ENCODE assay signal across 8 mouse cellular contexts in the genomic region with DNA sequence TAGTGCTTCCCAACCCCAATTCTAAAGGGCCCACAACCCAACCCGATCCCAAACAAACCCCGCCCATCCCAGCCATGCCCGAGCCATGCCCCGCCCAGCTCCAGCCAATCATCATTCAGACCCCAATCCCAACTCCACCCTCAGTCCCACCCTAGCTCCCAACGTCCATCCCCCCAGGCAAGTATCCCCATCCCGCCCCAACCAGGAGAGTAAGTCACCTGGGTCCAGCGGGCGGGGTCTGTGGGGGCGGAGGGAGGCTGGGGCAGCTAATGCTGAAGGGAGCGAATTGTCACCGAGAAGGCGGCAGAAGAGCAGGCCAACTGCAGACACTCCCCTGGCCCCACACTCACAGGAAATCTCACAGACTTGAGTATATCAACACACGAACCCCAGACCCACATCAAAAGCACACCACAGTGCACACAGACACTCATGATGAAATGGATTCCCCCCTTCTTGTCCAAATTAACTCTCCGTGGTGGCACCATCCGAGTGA. TPM values are rescaled to one million over a fixed set of nuclear protein-coding genes. Genes with fewer than 3 reads are reported as not detected.
DNase-seq lines count a peak whose midpoint lies in the region; ATAC-seq and TF ChIP-seq lines count a peak whose summit lies in the region.

No protein-coding gene starts in this region.

- no peaks in the 10 kb centered on the region for H3K36me3 ChIP-seq in limb, embryonic 15.5 days
- no peaks in the 10 kb centered on the region for H3K36me3 ChIP-seq in neural tube, embryonic 12.5 days

- ATAC-seq in limb, embryonic 15.5 days (ENCODE audit: insufficient number of reproducible peaks, low FRiP score, low TSS enrichment, low read depth), result 0 out of 2 replicates have a peak, but pooled peaks have one; percentile 42
- no peak for ATAC-seq in neural tube, embryonic 12.5 days (ENCODE audit: low FRiP score, low read depth)

- H3K4me1 ChIP-seq in lung, adult 2 months (ENCODE audit: control insufficient read depth, insufficient read depth, low read length), result no peaks in the 10 kb centered on the region; the same call in 1 of the 2 replicates
- H3K4me1 ChIP-seq in limb, embryonic 15.5 days, result peaks cover 10% of the 10 kb centered on the region; the same call in 1 of the 2 replicates
- peaks cover 7% of the 10 kb centered on the region; the same call in 1 of the 2 replicates for H3K4me1 ChIP-seq in neural tube, embryonic 12.5 days

- H3K27me3 ChIP-seq in limb, embryonic 15.5 days, result no peaks in the 10 kb centered on the region
- no peaks in the 10 kb centered on the region; the same call in 1 of the 2 replicates for H3K27me3 ChIP-seq in neural tube, embryonic 12.5 days (replicated peaks)

- H3K27ac ChIP-seq in limb, embryonic 15.5 days, result 0 out of 2 replicates have a peak overlapping the region, but pooled peaks have one; percentile 27
- no peak overlapping the region for H3K27ac ChIP-seq in neural tube, embryonic 12.5 days

- TF ChIP-seq CTCF in lung, adult 2 months (IDR thresholded peaks at IDR 0.05; ENCODE audit: insufficient read depth, low read length), result no peak

- peak; percentile 63 to 74 for DNase-seq in lung, adult 18-20 months
- no peak for DNase-seq in lung, adult 2 months
- peak; percentile 40 for DNase-seq in fat pad, adult 2 months (ENCODE audit: extremely low read depth, low read depth, low spot score)
- DNase-seq in gastrocnemius, postnatal 10 days, result no peak
- DNase-seq in urinary bladder, adult 18-20 months (ENCODE audit: low spot score in 2 of 2), result no peak
- DNase-seq in left cerebral cortex, adult 11 months (ENCODE audit: low spot score), result no peak

- H3K4me2 ChIP-seq in limb, embryonic 15.5 days, result peak overlapping the region; percentile 44
- peak overlapping the region; percentile 53 for H3K4me2 ChIP-seq in neural tube, embryonic 12.5 days (replicated peaks)

- TF ChIP-seq POLR2A in lung, adult 2 months (IDR thresholded peaks at IDR 0.05; ENCODE audit: borderline replicate concordance, extremely low read depth, low read depth, low read length), result no peak

- no peak overlapping the region for H3K4me3 ChIP-seq in lung, adult 2 months (replicated peaks; ENCODE audit: extremely low read depth, low read depth, low read length)
- H3K4me3 ChIP-seq in limb, embryonic 15.5 days, result peak overlapping the region; percentile 15
- no peak overlapping the region for H3K4me3 ChIP-seq in neural tube, embryonic 12.5 days

- 25% methylated on average over 15 of the region's 15 CpGs for WGBS in lung, adult 2 months
- 7% methylated on average over 15 of the region's 15 CpGs for WGBS in limb, embryonic 15.5 days
- WGBS in neural tube, embryonic 12.5 days, result 10% methylated on average over 15 of the region's 15 CpGs

- H3K9ac ChIP-seq in limb, embryonic 15.5 days, result no peak overlapping the region
- no peak overlapping the region for H3K9ac ChIP-seq in neural tube, embryonic 12.5 days

- H3K9me3 ChIP-seq in limb, embryonic 15.5 days, result no peaks in the 10 kb centered on the region
- H3K9me3 ChIP-seq in neural tube, embryonic 12.5 days, result no peaks in the 10 kb centered on the region

RNA-seq across cellular contexts. Expression of a gene that starts 12.5 kb away (rescaled TPM):
- 18.5 and 35.6 TPM in 2 replicates for polyA plus RNA-seq in lung, adult 2 months (2012; rRNA removed)
- 40.5 and 47.3 TPM in 2 replicates for polyA plus RNA-seq in limb, embryonic 15.5 days (2015; fragmentation: Nextera tagmentation; extraction: Ambion mirVana)
- 102 and 109 TPM in 2 replicates for polyA plus RNA-seq in neural tube, embryonic 12.5 days (2016; fragmentation: Nextera tagmentation; extraction: Ambion mirVana)
- total RNA-seq in gastrocnemius, postnatal 10 days (2021), result 10 to 100 TPM; 36.0 to 44.4 TPM

RNA-seq across cellular contexts. Expression of a gene that starts 19.8 kb away (rescaled TPM):
- 1.1 and 1.4 TPM in 2 replicates for polyA plus RNA-seq in lung, adult 2 months (2012; rRNA removed)
- polyA plus RNA-seq in limb, embryonic 15.5 days (2015; fragmentation: Nextera tagmentation; extraction: Ambion mirVana), result 0.65 and 0.69 TPM in 2 replicates
- polyA plus RNA-seq in neural tube, embryonic 12.5 days (2016; fragmentation: Nextera tagmentation; extraction: Ambion mirVana), result 4.5 and 4.8 TPM in 2 replicates
- total RNA-seq in gastrocnemius, postnatal 10 days (2021), result under 1 TPM; 0.40 to 0.79 TPM

RNA-seq across cellular contexts. Expression of a gene that starts 46.7 kb away (rescaled TPM):
- 39.0 and 41.3 TPM in 2 replicates for polyA plus RNA-seq in lung, adult 2 months (2012; rRNA removed)
- polyA plus RNA-seq in limb, embryonic 15.5 days (2015; fragmentation: Nextera tagmentation; extraction: Ambion mirVana), result 12.4 and 20.6 TPM in 2 replicates
- polyA plus RNA-seq in neural tube, embryonic 12.5 days (2016; fragmentation: Nextera tagmentation; extraction: Ambion mirVana), result 5.9 and 7.8 TPM in 2 replicates
- 10 to 100 TPM; 19.0 to 21.0 TPM for total RNA-seq in gastrocnemius, postnatal 10 days (2021)

RNA-seq across cellular contexts. Expression of a gene that starts 53.4 kb away (rescaled TPM):
- not detected in 2 replicates for polyA plus RNA-seq in lung, adult 2 months (2012; rRNA removed)
- polyA plus RNA-seq in limb, embryonic 15.5 days (2015; fragmentation: Nextera tagmentation; extraction: Ambion mirVana), result 0.31 and 0.51 TPM in 2 replicates
- not detected in 2 replicates for polyA plus RNA-seq in neural tube, embryonic 12.5 days (2016; fragmentation: Nextera tagmentation; extraction: Ambion mirVana)
- not detected for total RNA-seq in gastrocnemius, postnatal 10 days (2021)

Comparison
In these comparisons a context has a peak if more than half of its experiments do, and no peak if none do; other contexts are left out.
1. DNase-seq: peak in lung, adult 18-20 months (2 of 2) and fat pad, adult 2 months (single experiment); none in lung, adult 2 months (single experiment), gastrocnemius, postnatal 10 days (single experiment), urinary bladder, adult 18-20 months (0 of 2) and left cerebral cortex, adult 11 months (single experiment).